Mouse (Mus musculus): ENCODE measurements around the gene Ngdn. TPM values are rescaled to one million over a fixed set of nuclear protein-coding genes. Genes with fewer than 3 reads are reported as not detected.
"Not testable (repeated sequence)": the region's sequence is repeated elsewhere in the genome, so short reads cannot be mapped to it uniquely, and the experiment has no call there.

The Ngdn gene
- polyA plus RNA-seq, 1 experiment from 2014 or later = 32.0 TPM

- ATAC-seq (no peak), DNase-seq (no peak)
- no peak overlapping the region for H3K9ac ChIP-seq (replicated peaks)
- no peak overlapping the region for H3K4me2 ChIP-seq (ENCODE audit: low read depth, low read length)
- TF ChIP-seq CTCF (IDR thresholded peaks at IDR 0.05; ENCODE audit: low read depth) (no peak), EP300 (IDR thresholded peaks at IDR 0.05; ENCODE audit: low read depth) (no peak)
- H3K9me3 ChIP-seq (ENCODE audit: low read length) = no peaks in the 10 kb centered on the region
- no peak overlapping the region for H3K27ac ChIP-seq (ENCODE audit: low read depth)
- H3K27me3 ChIP-seq (ENCODE audit: insufficient read depth, low read length) = no peaks in the 10 kb centered on the region
- no peaks in the 10 kb centered on the region for H3K36me3 ChIP-seq (replicated peaks; ENCODE audit: insufficient read depth, low read length)
- H3K4me3 ChIP-seq (ENCODE audit: low read depth, low read length) = no peak overlapping the region
- H3K4me1 ChIP-seq (ENCODE audit: insufficient read depth) = no peaks in the 10 kb centered on the region
- WGBS (ENCODE audit: insufficient replicate concordance) = 72% methylated on average over 9 of the region's 9 CpGs
These were observed 18.5 kb upstream of the Ngdn start for GRCm38 (mm10) chr14:54996793-54997192.

- no peaks in the 10 kb centered on the region for H3K36me3 ChIP-seq (replicated peaks; ENCODE audit: insufficient read depth, low read length)
- no peak overlapping the region for H3K4me2 ChIP-seq (ENCODE audit: low read depth, low read length)
- WGBS (ENCODE audit: insufficient replicate concordance) = 62% methylated on average over 4 of the region's 4 CpGs
- no peak overlapping the region for H3K4me3 ChIP-seq (ENCODE audit: low read depth, low read length)
- H3K9me3 ChIP-seq (ENCODE audit: low read length) = no peaks in the 10 kb centered on the region
- no peak overlapping the region for H3K27ac ChIP-seq (ENCODE audit: low read depth)
- DNase-seq (no peak), ATAC-seq (no peak)
- H3K4me1 ChIP-seq (ENCODE audit: insufficient read depth) = no peaks in the 10 kb centered on the region; the same call in 1 of the 2 replicates
- TF ChIP-seq CTCF (IDR thresholded peaks at IDR 0.05; ENCODE audit: low read depth) (no peak), EP300 (IDR thresholded peaks at IDR 0.05; ENCODE audit: low read depth) (no peak)
- H3K27me3 ChIP-seq (ENCODE audit: insufficient read depth, low read length) = no peaks in the 10 kb centered on the region
- no peak overlapping the region for H3K9ac ChIP-seq (replicated peaks)
These were observed 18.0 kb upstream of the Ngdn start for GRCm38 (mm10) chr14:54997297-54997696.

DNA sequence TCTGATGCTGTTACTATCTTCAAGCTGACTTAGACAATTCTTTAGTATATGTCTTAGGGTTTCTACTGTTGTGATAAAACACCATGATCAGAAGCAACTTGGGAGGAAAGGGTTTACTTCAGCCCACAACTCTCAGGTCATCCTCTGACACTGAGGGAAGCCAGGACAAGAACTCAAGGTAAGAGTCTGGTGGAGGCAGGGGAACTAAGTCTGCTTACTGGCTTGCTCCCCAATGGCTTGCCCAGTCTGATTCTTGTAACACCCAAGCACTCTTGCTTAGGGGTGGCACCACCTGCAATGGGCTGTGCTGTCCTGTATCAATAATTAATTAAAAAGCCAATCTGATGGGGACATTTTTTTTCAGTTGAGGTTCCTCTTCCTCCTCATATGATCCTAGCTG, 16.6 kb upstream of the Ngdn start:
- DNase-seq = no peak
- H3K9me3 ChIP-seq (ENCODE audit: low read length) = no peaks in the 10 kb centered on the region
- no peak overlapping the region for H3K9ac ChIP-seq (replicated peaks)
- no peaks in the 10 kb centered on the region for H3K27me3 ChIP-seq (ENCODE audit: insufficient read depth, low read length)
- H3K36me3 ChIP-seq (replicated peaks; ENCODE audit: insufficient read depth, low read length) = no peaks in the 10 kb centered on the region
- no peak for ATAC-seq
- TF ChIP-seq CTCF (IDR thresholded peaks at IDR 0.05; ENCODE audit: low read depth) = no peak
- no peak for TF ChIP-seq EP300 (IDR thresholded peaks at IDR 0.05; ENCODE audit: low read depth)
- no peak overlapping the region for H3K27ac ChIP-seq (ENCODE audit: low read depth)
- no peak overlapping the region for H3K4me3 ChIP-seq (ENCODE audit: low read depth, low read length)
- no peak overlapping the region for H3K4me2 ChIP-seq (ENCODE audit: low read depth, low read length)
- H3K4me1 ChIP-seq (ENCODE audit: insufficient read depth) = no peaks in the 10 kb centered on the region; the same call in 1 of the 2 replicates

- not testable (repeated sequence) for H3K27ac ChIP-seq (ENCODE audit: low read depth); H3K36me3 ChIP-seq (replicated peaks; ENCODE audit: insufficient read depth, low read length); DNase-seq; ATAC-seq; H3K4me3 ChIP-seq (ENCODE audit: low read depth, low read length); H3K9ac ChIP-seq (replicated peaks); H3K4me2 ChIP-seq (ENCODE audit: low read depth, low read length); H3K9me3 ChIP-seq (ENCODE audit: low read length); H3K4me1 ChIP-seq (ENCODE audit: insufficient read depth); H3K27me3 ChIP-seq (ENCODE audit: insufficient read depth, low read length)
- WGBS (ENCODE audit: insufficient replicate concordance) = 72% methylated on average over 5 of the region's 5 CpGs
These were observed 15.4 kb upstream of the Ngdn start for GRCm38 (mm10) chr14:54999868-55000267.

GRCm38 (mm10) chr14:55000814-55001213, 14.4 kb upstream of the Ngdn start:
- no peak for DNase-seq
- Histone ChIP-seq H3K27ac (ENCODE audit: low read depth) (no peak overlapping the region), H3K9me3 (ENCODE audit: low read length) (no peaks in the 10 kb centered on the region), H3K4me1 (ENCODE audit: insufficient read depth) (no peaks in the 10 kb centered on the region; the same call in 1 of the 2 replicates), H3K9ac (replicated peaks) (no peak overlapping the region), H3K4me3 (ENCODE audit: low read depth, low read length) (no peak overlapping the region), H3K4me2 (ENCODE audit: low read depth, low read length) (no peak overlapping the region), H3K27me3 (ENCODE audit: insufficient read depth, low read length) (no peaks in the 10 kb centered on the region), H3K36me3 (replicated peaks; ENCODE audit: insufficient read depth, low read length) (no peaks in the 10 kb centered on the region)
- ATAC-seq = no peak
- TF ChIP-seq CTCF (IDR thresholded peaks at IDR 0.05; ENCODE audit: low read depth) (no peak), EP300 (IDR thresholded peaks at IDR 0.05; ENCODE audit: low read depth) (no peak)
- WGBS (ENCODE audit: insufficient replicate concordance) = 77% methylated on average over 6 of the region's 6 CpGs

- no peaks in the 10 kb centered on the region for H3K27me3 ChIP-seq (ENCODE audit: insufficient read depth, low read length)
- H3K36me3 ChIP-seq (replicated peaks; ENCODE audit: insufficient read depth, low read length) = no peaks in the 10 kb centered on the region
- no peak for ATAC-seq
- H3K9ac ChIP-seq (replicated peaks) = no peak overlapping the region
- no peak for DNase-seq
- H3K9me3 ChIP-seq (ENCODE audit: low read length) = no peaks in the 10 kb centered on the region
- no peak overlapping the region for H3K4me2 ChIP-seq (ENCODE audit: low read depth, low read length)
- TF ChIP-seq CTCF (IDR thresholded peaks at IDR 0.05; ENCODE audit: low read depth) (no peak), EP300 (IDR thresholded peaks at IDR 0.05; ENCODE audit: low read depth) (no peak)
- H3K27ac ChIP-seq (ENCODE audit: low read depth) = no peak overlapping the region
- H3K4me1 ChIP-seq (ENCODE audit: insufficient read depth) = no peaks in the 10 kb centered on the region; the same call in 1 of the 2 replicates
- no peak overlapping the region for H3K4me3 ChIP-seq (ENCODE audit: low read depth, low read length)
- WGBS (ENCODE audit: insufficient replicate concordance) = 85% methylated on average over 2 of the region's 2 CpGs
These were observed 13.8 kb upstream of the Ngdn start for GRCm38 (mm10) chr14:55001446-55001845.

Data from liver, postnatal 0 days (tissue).